Mouse (Mus musculus): ENCODE results near the gene Ilk. TPM values are rescaled to one million over a fixed set of nuclear protein-coding genes. Genes with fewer than 3 reads are reported as not detected.

Ilk gene
- total and polyA plus RNA-seq, 3 experiments: 48.3 to 76.9 TPM; not detected in 1

GRCm38 (mm10) chr7:105743926-105744590 is 7.7 kb downstream of the Ilk start, which contains the start of gene Taf10 (continued):
- TF ChIP-seq USF1 (IDR thresholded peaks at IDR 0.05; ENCODE audit: low read depth, low read length): peak; percentile 41
- no peak for TF ChIP-seq MAFK (IDR thresholded peaks at IDR 0.05; ENCODE audit: borderline replicate concordance, low read depth, low read length)
- no peak for TF ChIP-seq ZNF384 (IDR thresholded peaks at IDR 0.05; ENCODE audit: low read depth, low read length)
- TF ChIP-seq CTCF (IDR thresholded peaks at IDR 0.05 in 2 of 3, conservative IDR thresholded peaks at IDR 0.05 in 1 of 3; ENCODE audit: control insufficient read depth in 1 of 3, insufficient read depth in 1 of 3, low read depth in 2 of 3, low read length in 3 of 3, poor library complexity in 1 of 3, severe bottlenecking in 1 of 3): peak in 2 of 3 experiments; percentile 37 to 38; a peak in 4 of 6 replicates
- no peak for TF ChIP-seq JUND (IDR thresholded peaks at IDR 0.05; ENCODE audit: low read depth, low read length)
- no peak for TF ChIP-seq ZC3H11A (IDR thresholded peaks at IDR 0.05; ENCODE audit: low read depth, low read length)
- no peak for TF ChIP-seq CHD1 (IDR thresholded peaks at IDR 0.05; ENCODE audit: low read depth, low read length)
- TF ChIP-seq EP300 (IDR thresholded peaks at IDR 0.05; ENCODE audit: low read depth in 1 of 2, low read length in 2 of 2): peak in 1 of 2 experiments; percentile 28; a peak in 1 of 4 replicates
- peak; percentile 51; the same call in 1 of the 2 replicates for TF ChIP-seq NRF1 (IDR thresholded peaks at IDR 0.05; ENCODE audit: insufficient read depth, low read depth, low read length, poor library complexity, severe bottlenecking)
- no peak for TF ChIP-seq ZKSCAN1 (IDR thresholded peaks at IDR 0.05; ENCODE audit: low read depth, low read length)
- no peak for TF ChIP-seq POLR2AphosphoS5 (IDR thresholded peaks at IDR 0.05; ENCODE audit: borderline replicate concordance, low read depth, low read length)
- TF ChIP-seq ETS1 (IDR thresholded peaks at IDR 0.05; ENCODE audit: low read depth, low read length): 0 out of 2 replicates have a peak, but pooled peaks have one; percentile 33
- TF ChIP-seq TBP (IDR thresholded peaks at IDR 0.05; ENCODE audit: low read depth, low read length): peak; percentile 77
- TF ChIP-seq MAX (IDR thresholded peaks at IDR 0.05; ENCODE audit: low read length): peak; percentile 77
- peak; percentile 75; the same call in 1 of the 2 replicates for TF ChIP-seq MAZ (IDR thresholded peaks at IDR 0.05; ENCODE audit: low read depth, low read length)
- peak; percentile 53; the same call in 1 of the 2 replicates for TF ChIP-seq TCF12 (IDR thresholded peaks at IDR 0.05; ENCODE audit: low read depth, low read length)
- TF ChIP-seq MYC (IDR thresholded peaks at IDR 0.05; ENCODE audit: low read depth, low read length): peak; percentile 74; the same call in 1 of the 2 replicates
- no peak for TF ChIP-seq USF2 (IDR thresholded peaks at IDR 0.05; ENCODE audit: borderline replicate concordance in 1 of 2, insufficient read depth in 1 of 2, low read depth in 1 of 2, low read length in 2 of 2)

- no peaks in the 10 kb centered on the region for H3K27me3 ChIP-seq (ENCODE audit: control insufficient read depth in 1 of 2, insufficient read depth in 2 of 2, low read length in 2 of 2)
- H3K4me3 ChIP-seq (ENCODE audit: control insufficient read depth in 1 of 2, insufficient read depth in 1 of 2, low read depth in 2 of 2, low read length in 2 of 2): no peak overlapping the region
- peaks cover 14% of the 10 kb centered on the region for H3K79me2 ChIP-seq (ENCODE audit: control insufficient read depth, insufficient read depth, low read length, poor library complexity)
- peaks cover 0 to 5% of the 10 kb centered on the region in 2 experiments; a peak in 2 of 4 replicates for H3K36me3 ChIP-seq (ENCODE audit: control insufficient read depth in 1 of 2, insufficient read depth in 2 of 2, low read length in 2 of 2)
- peaks cover 0 to 17% of the 10 kb centered on the region in 2 experiments; a peak in 2 of 4 replicates for H3K4me1 ChIP-seq (ENCODE audit: control insufficient read depth in 1 of 2, insufficient read depth in 2 of 2, low read length in 2 of 2)
- no peak for DNase-seq (ENCODE audit: low read depth, low spot score)
- no peaks in the 10 kb centered on the region for H3K9me3 ChIP-seq (replicated peaks; ENCODE audit: insufficient read depth, low read length)
- no peak overlapping the region for H3K27ac ChIP-seq (ENCODE audit: control insufficient read depth, low read depth, low read length)
- no peak for TF ChIP-seq MYC (IDR thresholded peaks at IDR 0.05; ENCODE audit: low read depth, low read length)
- TF ChIP-seq ZC3H11A (IDR thresholded peaks at IDR 0.05; ENCODE audit: low read depth, low read length): no peak
- no peak for TF ChIP-seq CHD1 (IDR thresholded peaks at IDR 0.05; ENCODE audit: low read depth, low read length)
- TF ChIP-seq CHD2 (IDR thresholded peaks at IDR 0.05; ENCODE audit: low read length): no peak
- no peak for TF ChIP-seq RAD21 (IDR thresholded peaks at IDR 0.05; ENCODE audit: low read depth, low read length)
- no peak for TF ChIP-seq JUND (IDR thresholded peaks at IDR 0.05; ENCODE audit: low read depth, low read length)
- TF ChIP-seq MXI1 (IDR thresholded peaks at IDR 0.05; ENCODE audit: low read depth, low read length): no peak
- no peak for TF ChIP-seq RCOR1 (IDR thresholded peaks at IDR 0.05; ENCODE audit: low read depth, low read length)
- TF ChIP-seq TBP (IDR thresholded peaks at IDR 0.05; ENCODE audit: low read depth, low read length): no peak
- no peak for TF ChIP-seq EP300 (IDR thresholded peaks at IDR 0.05; ENCODE audit: low read depth in 1 of 2, low read length in 2 of 2)
- TF ChIP-seq E2F4 (IDR thresholded peaks at IDR 0.05; ENCODE audit: borderline replicate concordance, low read depth, low read length): no peak
- TF ChIP-seq ZNF384 (IDR thresholded peaks at IDR 0.05; ENCODE audit: low read depth, low read length): no peak
- TF ChIP-seq KAT2A (conservative IDR thresholded peaks at IDR 0.05; ENCODE audit: low read depth, low read length): no peak
- no peak for TF ChIP-seq MAX (IDR thresholded peaks at IDR 0.05; ENCODE audit: low read length)
- TF ChIP-seq USF2 (IDR thresholded peaks at IDR 0.05; ENCODE audit: borderline replicate concordance in 1 of 2, insufficient read depth in 1 of 2, low read depth in 1 of 2, low read length in 2 of 2): no peak
- no peak for TF ChIP-seq USF1 (IDR thresholded peaks at IDR 0.05; ENCODE audit: low read depth, low read length)
- no peak for TF ChIP-seq GATA1 (IDR thresholded peaks at IDR 0.05; ENCODE audit: low read depth, low read length)
- no peak for TF ChIP-seq NELFE (IDR thresholded peaks at IDR 0.05; ENCODE audit: low read depth, low read length)
- TF ChIP-seq ZMIZ1 (IDR thresholded peaks at IDR 0.05; ENCODE audit: low read depth, low read length): no peak
- no peak for TF ChIP-seq POLR2A (IDR thresholded peaks at IDR 0.05; ENCODE audit: control insufficient read depth in 1 of 2, insufficient read depth in 1 of 2, low read depth in 1 of 2, low read length in 2 of 2, poor library complexity in 1 of 2)
- H3K9ac ChIP-seq (ENCODE audit: control insufficient read depth, low read depth, low read length, poor library complexity, severe bottlenecking): no peak overlapping the region
Measured at GRCm38 (mm10) chr7:105747776-105748175, 11.4 kb downstream of the Ilk start.

Data from MEL (cell line).